Mouse (Mus musculus): Measurements from ENCODE around the gene Lsamp.

Gene Lsamp

GRCm38 (mm10) chr16:41771427-41772125, 1787.4 kb downstream of the Lsamp start:
- DNase-seq (ENCODE audit: low read depth, low spot score), result no peak

GRCm38 (mm10) chr16:41777586-41777985, 1793.4 kb downstream of the Lsamp start:
- no peak for DNase-seq (ENCODE audit: low read depth, low spot score)

- no peak for DNase-seq (ENCODE audit: low read depth, low spot score)
These were observed 1801.4 kb downstream of the Lsamp start for GRCm38 (mm10) chr16:41785600-41785999.

GRCm38 (mm10) chr16:41786704-41787103, 1802.5 kb downstream of the Lsamp start:
- no peak for DNase-seq (ENCODE audit: low read depth, low spot score)

- no peak for DNase-seq (ENCODE audit: low read depth, low spot score)
These were observed 1803.0 kb downstream of the Lsamp start for GRCm38 (mm10) chr16:41787146-41787545.

GRCm38 (mm10) chr16:41790016-41790415, 1805.9 kb downstream of the Lsamp start:
- DNase-seq (ENCODE audit: low read depth, low spot score), result no peak

- no peak for DNase-seq (ENCODE audit: low read depth, low spot score)
These were observed 1836.2 kb downstream of the Lsamp start for GRCm38 (mm10) chr16:41820369-41820768.

- DNase-seq (ENCODE audit: low read depth, low spot score), result no peak
These were observed 1842.9 kb downstream of the Lsamp start for GRCm38 (mm10) chr16:41826899-41827604.

- DNase-seq (ENCODE audit: low read depth, low spot score), result no peak
These were observed 1843.4 kb downstream of the Lsamp start for GRCm38 (mm10) chr16:41827605-41827948.

- DNase-seq (ENCODE audit: low read depth, low spot score), result no peak
These were observed 1850.5 kb downstream of the Lsamp start for GRCm38 (mm10) chr16:41834637-41835036.

- DNase-seq (ENCODE audit: low read depth, low spot score), result no peak
These were observed 1851.6 kb downstream of the Lsamp start for GRCm38 (mm10) chr16:41835745-41836144.

GRCm38 (mm10) chr16:41839751-41840404, 1855.7 kb downstream of the Lsamp start:
- no peak for DNase-seq (ENCODE audit: low read depth, low spot score)

- no peak for DNase-seq (ENCODE audit: low read depth, low spot score)
These were observed 1862.7 kb downstream of the Lsamp start for GRCm38 (mm10) chr16:41846903-41847302.

GRCm38 (mm10) chr16:41871917-41872593, 1887.9 kb downstream of the Lsamp start:
- DNase-seq (ENCODE audit: low read depth, low spot score), result no peak

- no peak for DNase-seq (ENCODE audit: low read depth, low spot score)
These were observed 1904.5 kb downstream of the Lsamp start for GRCm38 (mm10) chr16:41888546-41889165.

GRCm38 (mm10) chr16:41900783-41901182, 1916.6 kb downstream of the Lsamp start:
- DNase-seq (ENCODE audit: low read depth, low spot score), result no peak

- DNase-seq (ENCODE audit: low read depth, low spot score), result no peak
These were observed 1919.5 kb downstream of the Lsamp start for GRCm38 (mm10) chr16:41903654-41904053.

- DNase-seq (ENCODE audit: low read depth, low spot score), result no peak
These were observed 1928.5 kb downstream of the Lsamp start for GRCm38 (mm10) chr16:41912584-41913193.

GRCm38 (mm10) chr16:41913346-41913745, 1929.2 kb downstream of the Lsamp start:
- DNase-seq (ENCODE audit: low read depth, low spot score), result no peak

GRCm38 (mm10) chr16:41916342-41916741, 1932.2 kb downstream of the Lsamp start:
- no peak for DNase-seq (ENCODE audit: low read depth, low spot score)

Data from embryo, embryonic 11.5 days (tissue).